Mouse (Mus musculus): Measurements from ENCODE around the gene Bpifb1.

- TF ChIP-seq POLR2A (IDR thresholded peaks at IDR 0.05; ENCODE audit: borderline replicate concordance, insufficient read depth, low read length): no peak
- no peak for TF ChIP-seq CTCF (IDR thresholded peaks at IDR 0.05; ENCODE audit: borderline replicate concordance, insufficient read depth, low read depth, low read length)
Measured at GRCm38 (mm10) chr2:154240771-154241170, 50.2 kb downstream of the Bpifb1 start.

Measured in cerebellum, adult 2 months (tissue).